Mouse (Mus musculus) E14TG2a.4 (cell line): ENCODE measurements at regions not wholly inside any gene's neighbourhood (a gene's known extent, or its start where the extent isn't known, plus 50 kb on each side); places are given as distances from the start of the nearest gene placed in this dataset.

Source experiments
- CTCF ChIP-seq: conservative IDR thresholded peaks from 2 replicates; pipeline ENCODE4 v1.5.1; 2014; ENCODE audit warnings: low read length
- NANOG ChIP-seq: IDR thresholded peaks from 2 replicates; pipeline ENCODE4 v1.6.1; 2014; ENCODE audit warnings: borderline replicate concordance, low read length, mixed read lengths
- POU5F1 ChIP-seq: IDR thresholded peaks from 2 replicates; pipeline ENCODE4 v1.6.1; 2014; ENCODE audit warnings: low read length, borderline replicate concordance

DNA sequence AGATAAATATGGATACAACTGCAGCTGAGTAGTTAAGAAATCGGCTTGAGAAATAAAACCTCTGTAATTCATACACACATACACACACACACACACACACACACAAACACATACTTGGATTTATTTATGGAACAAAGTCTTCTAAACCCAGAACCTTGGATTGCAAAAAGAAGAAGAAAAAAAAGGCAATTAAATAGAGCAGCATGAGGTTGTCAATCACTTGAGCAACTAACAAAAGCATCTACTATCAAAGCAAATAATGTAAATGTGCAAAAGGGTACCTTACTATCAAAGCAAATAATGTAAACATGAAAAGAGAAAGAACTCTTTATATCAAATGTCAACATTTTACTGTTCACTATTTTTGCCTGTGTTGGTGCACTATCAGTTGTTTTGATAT, 826.1 kb upstream of the Nr2f1 start:
- TF ChIP-seq CTCF: no peak
- no peak for TF ChIP-seq POU5F1
- no peak for TF ChIP-seq NANOG
